Mouse (Mus musculus) ES-CJ7 (cell line): Measurements from ENCODE around the gene Brsk2.
"Not testable (repeated sequence)": the region's sequence is repeated elsewhere in the genome, so short reads cannot be mapped to it uniquely, and the experiment has no call there.

ENCODE experiments used
- DNase-seq: peaks from one replicate; pipeline ENCODE4 v3.0.0; 2011; ENCODE audit warnings: low read depth, low spot score

Brsk2 gene

DNA sequence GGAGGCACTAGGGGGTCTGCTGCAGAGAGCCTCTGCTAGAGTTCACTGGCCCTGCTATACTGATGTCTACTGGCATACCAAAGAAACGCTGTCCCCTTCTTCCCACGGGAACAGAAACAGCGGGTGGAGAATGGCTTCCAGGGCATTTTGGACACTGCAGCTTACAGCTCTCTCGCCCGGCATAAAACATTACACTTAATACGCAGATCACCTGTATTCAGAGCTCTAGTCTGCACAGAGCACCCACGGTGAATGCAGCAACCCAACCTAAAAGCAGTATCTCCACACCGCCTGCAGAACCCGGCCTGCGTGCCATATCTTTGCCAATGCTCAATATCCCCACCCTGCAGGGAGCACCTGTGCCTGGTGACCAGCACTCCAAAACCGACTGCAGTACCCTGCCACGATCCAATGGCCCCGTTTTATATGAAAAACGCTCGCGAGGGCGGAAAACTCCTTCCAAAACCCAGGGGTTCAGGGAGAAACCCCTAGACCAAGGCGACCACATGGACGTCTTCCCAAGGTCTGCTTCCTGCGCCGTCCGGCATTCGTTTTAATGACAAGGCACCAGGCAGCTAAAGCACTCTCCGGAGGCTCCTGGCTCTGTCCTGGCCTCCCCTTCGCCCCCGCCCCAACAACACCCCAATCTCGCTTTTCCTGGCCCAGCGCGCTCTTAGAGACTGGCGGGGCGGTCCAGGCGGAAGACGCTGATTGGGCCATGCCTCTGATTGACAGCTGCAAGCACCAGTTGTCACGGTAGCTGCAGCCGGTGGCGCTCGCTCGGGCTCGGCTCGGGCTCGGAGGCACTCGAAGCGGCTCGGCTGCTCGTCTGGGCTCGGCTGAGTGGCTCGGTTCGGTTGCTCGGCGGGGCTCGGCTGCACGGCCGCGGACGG lies at the start of gene Brsk2:
TSS of gene Brsk2 (plus strand) at position 846 of the 893 bp plus-strand sequence.
- DNase-seq: peak; percentile 90

DNA sequence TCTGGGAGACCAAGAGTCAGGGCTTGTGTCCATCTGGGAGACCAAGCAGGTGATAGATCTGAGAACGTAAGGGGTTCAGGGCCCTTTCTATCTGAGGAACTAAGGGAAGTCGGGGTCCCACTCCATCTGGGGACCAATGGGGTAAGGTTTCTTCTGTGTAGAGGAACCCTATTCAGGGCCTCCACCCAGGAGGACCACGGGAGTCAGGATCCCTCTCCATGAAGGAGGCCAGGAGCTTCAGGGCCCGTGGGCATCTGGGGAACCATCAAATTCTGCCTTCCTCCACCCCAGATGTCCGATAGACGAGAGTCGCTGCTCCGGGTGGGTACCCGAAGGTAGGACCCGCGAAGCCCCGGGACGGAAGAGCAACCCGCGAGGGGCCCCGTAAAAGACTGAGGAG lies 47.7 kb upstream of the Brsk2 start:
- DNase-seq: peak; percentile 5

DNA sequence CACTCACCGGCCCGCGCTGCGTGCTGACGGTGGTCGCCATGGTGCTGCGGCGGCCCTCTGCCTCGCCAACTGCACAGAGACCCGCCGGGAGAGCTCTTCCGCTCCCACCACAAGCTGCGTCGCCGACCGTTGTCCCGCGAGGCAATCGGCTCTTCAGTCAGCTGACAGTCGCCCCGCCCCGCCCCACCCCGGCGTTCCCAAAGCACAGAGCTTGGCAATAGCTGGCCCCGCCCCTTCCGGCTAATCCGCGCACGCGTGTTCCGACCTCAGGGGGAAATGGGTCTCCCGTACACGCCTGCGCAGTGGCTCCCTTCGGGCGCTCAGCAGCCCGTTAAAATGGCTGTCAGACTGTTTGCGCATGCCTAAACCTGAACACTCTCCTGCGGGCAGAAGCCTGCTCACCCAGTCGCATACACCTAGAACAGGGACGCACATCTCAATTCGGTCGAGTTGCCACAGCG lies 47.3 kb upstream of the Brsk2 start:
- peak; percentile 99 for DNase-seq

DNA sequence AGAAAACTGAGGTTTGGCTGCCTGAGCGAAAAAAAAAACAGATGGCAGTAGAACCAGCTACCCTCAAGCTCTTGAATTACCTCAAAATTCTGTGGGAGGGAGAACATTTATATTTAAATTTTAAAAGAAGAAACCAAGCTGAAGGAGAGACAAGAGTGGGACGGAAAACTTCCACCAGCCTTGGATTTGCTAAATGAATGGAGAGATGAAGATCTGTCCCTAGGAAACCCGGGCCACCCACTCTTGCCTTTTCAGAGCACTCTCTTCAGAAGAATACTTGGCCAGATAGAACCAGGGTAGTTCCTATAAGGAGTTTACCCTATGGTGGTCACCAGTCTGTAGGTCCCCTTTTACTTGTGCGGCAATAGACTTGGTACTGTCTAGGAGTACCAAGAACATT lies 46.8 kb upstream of the Brsk2 start:
- peak; percentile 4 for DNase-seq

DNA sequence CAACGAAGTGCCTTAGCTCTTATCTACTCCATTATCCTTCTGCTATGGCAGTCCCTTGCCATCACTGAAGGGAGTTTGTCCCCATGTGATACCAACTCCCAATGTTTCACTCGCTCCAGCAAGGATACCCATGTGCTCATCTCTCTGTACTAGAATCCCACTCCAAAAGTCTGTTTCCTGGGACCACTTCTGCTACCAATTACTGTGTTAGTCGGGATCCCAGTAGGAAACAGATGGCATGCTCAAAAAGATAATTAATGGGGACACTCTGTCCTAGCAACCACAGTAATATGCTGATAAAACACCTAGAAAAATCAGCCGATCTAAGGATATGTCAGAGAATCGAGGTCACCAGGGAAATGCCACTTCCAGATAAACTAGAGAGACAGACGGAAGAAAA lies 41.0 kb upstream of the Brsk2 start:
- DNase-seq: no peak

DNA sequence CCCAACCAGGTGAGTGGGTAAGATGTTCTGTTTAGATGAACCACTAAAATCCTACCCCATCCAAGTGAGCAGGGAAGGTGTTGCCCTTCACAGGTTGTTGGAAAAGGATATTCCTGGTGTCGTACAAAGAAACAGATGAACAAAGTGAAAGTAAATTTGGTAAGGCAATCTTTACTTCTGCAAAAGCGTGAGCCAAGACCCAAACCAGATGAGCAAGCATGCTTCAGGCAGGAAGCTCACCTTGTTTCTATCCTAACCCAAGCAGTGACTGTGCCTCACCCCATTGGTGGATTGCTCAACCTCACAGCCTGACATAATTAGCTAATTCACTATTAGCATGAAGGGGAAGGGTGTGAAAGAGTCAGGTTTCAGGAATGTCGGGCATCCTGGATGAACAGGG lies 38.2 kb upstream of the Brsk2 start:
- DNase-seq: no peak

DNA sequence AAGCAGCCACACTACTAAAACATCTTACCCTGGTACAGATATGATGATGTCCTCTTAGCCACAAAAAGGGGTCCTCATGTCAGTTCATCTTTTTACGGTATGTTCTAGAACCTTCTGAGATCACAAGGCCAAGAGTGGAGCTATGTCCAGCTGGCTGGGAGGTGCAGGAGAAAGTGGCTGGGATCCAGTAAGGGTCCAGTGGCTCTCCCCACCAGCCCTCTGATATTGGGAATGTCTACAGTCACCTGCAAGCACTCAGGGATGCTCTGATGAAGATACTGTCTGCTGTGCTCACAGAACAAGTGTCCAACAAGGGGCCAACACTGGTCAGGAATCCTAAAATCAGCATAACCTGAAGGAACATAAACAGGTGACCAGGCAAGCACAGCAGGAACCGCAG lies 31.1 kb upstream of the Brsk2 start, which contains the start of gene Tollip:
TSS of gene Tollip (minus strand) at position 101 of the 400 bp plus-strand sequence.
- DNase-seq: no peak

DNA sequence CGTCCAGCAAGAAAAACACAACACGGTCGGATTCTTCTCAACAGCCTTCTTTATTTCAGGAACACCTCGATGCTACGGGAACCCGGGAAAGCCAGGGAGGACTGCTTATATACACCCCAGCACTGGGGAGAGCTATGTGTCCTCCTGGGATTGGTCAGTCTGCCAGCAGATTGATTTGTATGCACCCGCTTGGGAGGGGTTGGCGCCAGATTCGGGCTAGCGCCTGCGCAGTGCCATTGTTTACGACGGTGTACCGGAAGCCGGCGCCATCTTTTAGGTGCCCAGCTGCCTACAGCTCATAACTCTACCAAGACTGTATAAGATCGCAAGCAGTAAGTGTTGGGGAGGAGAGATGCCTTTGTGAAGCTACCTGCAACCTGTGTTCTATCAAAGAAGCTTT lies 25.4 kb upstream of the Brsk2 start:
- DNase-seq: not testable (repeated sequence)

DNA sequence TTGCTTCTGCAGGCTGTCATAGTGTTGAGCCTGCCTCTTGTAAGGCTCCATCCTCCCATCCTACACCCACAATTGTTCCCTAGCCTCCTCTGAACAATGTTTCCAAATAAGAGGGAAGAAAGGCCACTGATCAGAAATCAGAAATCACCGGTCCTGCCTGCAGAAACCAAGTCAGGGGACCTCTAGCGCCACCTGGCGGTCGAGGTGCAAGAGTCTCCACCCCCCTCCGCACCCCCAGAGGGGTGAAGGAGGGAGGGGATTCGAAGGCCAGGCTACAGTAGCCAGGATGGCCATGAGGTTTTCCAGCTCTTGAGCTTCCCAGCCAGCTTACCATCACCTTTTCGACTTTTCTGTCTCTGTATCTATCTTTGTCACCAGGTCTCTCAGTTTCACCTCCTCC lies 24.6 kb upstream of the Brsk2 start:
- DNase-seq: peak; percentile 56

DNA sequence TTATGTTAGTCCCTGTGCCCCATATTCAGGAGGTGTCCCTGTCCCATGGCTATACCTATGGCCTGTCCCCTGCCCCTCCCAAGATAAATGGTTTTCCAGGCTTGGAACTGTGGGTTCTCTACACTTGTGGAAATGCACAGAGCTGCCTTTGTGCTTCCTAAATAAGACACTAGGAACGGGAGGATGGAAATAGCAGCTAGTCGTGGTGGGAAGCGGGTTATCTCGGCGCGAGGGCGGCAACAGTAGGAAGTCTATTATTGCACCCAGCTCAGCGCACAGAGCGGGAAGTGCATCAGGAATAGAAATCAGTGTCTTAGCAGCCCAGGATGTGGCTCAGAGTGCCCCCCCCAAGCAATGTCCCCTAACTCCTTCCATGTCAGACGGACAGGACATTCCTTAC lies 20.9 kb upstream of the Brsk2 start:
- no peak for DNase-seq

DNA sequence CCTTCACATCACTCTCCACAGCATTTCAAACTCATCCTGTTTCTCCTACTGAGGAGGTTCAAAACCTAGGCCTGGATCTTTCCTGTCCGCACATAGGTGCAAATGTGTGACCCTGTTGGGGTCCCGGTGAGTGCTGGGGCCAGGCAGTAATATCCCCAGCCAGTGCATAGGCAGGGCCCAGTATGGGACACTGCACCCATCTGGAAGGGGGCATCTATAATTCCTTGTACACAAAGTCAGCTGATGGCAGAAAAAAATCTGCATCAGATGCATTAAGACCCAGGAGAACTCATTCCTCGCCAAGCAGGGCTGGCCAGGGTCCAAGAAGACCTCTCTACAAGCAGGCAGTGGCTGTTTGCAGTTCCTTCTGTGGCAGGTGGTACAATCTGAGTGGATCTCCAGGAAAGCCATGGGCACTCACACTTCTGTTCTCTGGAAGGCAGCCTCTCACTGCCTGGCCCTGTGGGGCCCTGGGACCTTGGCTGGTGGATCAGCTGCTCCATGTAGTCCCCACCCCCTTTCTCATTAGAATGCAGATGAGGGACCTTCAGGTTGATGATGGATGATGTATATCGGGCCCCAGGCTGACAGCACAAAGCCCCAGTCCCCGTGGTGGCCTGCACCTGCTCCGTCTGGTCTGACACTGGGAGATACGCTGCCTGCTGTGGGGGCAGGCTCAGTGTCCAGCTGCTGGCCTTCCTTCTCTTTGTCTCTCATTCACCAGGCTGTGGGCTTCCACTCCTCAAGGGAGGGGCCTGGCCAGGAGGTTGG lies 15.2 kb upstream of the Brsk2 start:
- DNase-seq: no peak

DNA sequence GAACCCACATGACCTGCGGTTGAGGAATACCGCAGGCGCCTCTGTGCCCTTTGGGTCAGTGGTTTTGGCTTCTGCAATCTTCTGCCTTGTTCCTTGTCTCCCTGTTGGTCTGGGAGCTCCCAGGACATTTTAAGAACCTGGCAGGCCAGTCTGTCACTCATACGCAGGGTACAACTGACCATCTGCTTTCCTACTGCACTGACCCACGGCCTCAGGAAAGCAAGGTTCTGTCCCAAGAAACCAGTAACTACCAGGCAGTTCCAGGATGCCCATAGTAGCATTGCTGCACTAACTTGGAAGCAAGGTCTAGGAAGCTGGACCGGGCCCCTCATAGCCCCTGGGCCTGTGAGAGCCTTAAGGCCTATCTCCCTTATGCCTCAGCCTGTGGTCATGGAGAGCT lies 14.6 kb upstream of the Brsk2 start:
- DNase-seq: no peak

DNA sequence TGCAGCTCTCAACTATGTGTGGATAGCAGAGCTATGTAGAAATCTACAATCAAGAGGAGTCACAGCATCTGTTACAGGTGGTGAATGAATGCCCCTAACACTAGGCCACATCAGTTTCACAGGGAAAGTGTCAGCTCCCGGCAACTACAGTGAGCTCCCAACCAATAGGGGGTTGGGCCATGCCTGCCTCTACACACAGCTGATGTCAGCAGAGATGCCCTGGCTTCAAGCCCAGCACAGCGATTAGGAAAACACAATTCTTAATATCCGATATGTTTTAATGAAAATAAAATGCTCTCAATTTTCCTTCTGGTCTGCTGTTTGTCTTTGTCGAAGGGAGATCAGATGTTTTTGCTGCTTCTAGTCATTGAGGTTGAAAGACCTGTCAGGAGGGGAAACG lies 6.1 kb upstream of the Brsk2 start:
- DNase-seq: no peak

DNA sequence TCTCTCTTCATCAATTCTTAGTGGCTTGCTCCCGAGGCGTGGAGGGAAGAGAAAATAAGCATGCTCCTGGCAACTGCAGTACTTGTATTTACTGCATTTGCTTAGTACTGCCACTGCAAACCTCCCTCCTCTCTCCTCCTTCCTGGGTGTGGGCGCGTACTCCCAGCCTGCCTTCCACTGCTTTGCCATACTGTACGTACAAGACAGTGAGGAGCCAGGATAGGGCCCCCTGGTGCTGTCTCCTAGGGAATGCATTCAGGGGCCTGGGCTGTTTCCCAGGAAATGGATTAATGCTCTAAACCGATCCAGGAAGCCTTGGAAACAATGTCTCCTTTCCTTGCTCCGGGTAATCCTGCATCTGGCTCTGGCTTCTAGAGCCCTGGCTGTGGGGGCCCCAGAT lies 3.6 kb upstream of the Brsk2 start:
- peak; percentile 53 for DNase-seq

DNA sequence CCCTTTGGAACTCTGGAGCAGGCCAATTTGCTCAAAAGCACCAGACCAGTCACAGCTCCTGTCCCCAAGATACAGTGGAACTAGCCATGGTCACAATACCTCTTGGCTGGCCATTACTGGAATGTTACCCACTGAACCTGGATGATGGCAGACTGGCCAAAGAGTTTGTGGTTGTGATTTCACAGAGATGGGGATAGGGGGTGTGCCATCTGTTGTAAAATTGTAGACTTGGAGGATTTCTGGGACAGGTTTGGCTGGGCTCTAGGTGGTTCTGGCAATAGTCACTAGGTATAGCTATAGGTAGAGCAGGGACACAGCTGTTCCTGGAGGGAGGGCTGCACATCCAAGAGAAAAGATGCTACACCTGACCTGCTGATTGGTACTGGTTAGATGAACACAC lies 2.0 kb upstream of the Brsk2 start:
- no peak for DNase-seq

DNA sequence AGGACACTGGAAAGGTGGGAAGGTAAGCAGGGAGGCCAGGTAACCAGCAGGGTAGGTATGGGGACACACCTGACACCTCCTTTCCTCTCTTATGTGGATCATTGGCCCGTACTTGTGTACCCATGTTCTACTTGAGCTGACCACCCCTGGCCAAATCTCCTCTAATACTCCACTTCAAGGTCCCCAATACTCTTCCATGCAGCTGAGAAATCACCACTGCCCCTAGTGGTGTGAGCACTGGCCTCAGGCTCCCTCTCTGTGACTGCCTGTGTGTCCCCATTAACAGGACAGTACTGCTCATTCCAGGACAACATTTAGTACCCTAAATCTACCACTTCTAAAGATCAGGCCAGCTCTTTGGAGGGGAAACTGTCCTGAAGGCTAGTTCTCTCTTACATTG lies 1.5 kb upstream of the Brsk2 start:
- DNase-seq: peak; percentile 9

DNA sequence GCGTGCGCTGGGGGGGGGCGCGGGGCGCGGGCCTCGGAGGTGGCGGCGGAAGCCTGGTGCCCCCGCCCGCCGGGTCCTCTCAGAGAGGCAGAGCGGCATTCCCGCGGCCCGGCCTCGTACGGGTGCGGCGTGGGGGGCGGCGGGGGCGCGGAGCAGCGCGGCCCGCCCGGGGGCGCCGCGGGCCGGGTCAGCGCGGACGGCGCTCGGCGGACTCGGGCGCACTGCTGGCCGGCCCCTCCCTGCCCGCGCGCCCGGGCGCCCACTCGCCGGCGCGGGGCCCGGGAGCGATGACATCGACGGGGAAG lies 200 bp downstream of the Brsk2 start:
- DNase-seq: no peak

DNA sequence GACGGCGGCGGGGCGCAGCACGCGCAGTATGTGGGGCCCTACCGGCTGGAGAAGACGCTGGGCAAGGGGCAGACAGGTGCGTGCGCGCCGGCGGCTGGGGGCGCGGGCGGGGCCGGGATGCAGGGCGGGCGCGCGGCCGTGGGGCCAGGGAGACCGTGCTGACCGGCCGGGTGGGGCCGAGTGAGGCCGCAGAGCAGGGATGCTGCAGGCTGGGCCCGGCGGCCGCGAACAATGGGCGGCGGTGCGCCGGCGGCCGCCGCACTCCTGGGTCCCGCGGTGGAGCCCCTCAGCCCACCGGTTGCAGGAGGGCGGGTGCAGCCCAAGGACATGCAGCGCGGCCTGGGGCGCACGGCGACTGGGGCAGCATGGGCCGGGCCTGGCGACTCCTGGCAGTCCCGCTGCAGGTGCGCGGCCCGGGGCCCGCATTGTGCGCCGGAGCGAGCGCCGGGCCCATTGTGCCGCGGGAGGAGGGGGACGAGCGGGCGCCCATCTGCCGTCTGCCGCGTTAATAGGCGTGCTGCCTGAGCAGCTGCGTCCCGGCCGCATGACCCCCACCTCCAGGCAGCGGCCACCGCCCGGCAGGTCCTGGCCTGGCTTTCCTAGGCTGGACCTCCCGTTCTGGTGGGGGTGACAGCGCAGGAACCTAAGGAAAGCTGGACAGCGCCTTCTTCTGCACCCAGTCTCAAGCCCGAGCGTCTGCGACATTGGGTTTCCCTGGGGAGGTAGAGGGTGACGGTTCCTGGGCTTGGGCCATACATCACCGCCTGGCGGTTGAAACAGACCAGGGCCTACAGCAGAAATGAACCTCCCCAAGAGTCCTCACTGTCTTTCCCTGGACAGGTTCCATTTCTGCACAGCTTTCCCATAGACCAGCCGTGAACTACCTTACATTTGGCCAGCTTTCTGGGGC lies 808 bp downstream of the Brsk2 start:
- DNase-seq: peak; percentile 42

DNA sequence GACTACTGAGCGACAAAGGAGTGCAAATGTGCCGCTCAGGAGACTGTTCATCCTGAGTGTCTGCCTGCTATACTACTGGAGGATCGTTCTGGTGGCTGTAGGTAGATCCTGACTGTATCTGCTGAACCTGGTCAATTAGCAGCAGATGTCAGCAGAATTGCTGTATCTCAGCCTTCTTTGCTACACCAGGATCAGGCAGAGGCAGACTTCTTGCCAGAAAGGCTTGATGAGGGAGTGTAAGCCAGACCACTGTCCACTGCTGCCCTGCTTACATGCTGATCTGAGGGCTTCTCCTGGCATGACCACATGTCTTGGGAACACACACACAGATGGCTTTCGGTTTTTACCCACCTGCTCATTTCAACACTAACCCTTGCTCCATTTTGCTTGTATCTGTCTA lies 2.3 kb downstream of the Brsk2 start:
- no peak for DNase-seq

DNA sequence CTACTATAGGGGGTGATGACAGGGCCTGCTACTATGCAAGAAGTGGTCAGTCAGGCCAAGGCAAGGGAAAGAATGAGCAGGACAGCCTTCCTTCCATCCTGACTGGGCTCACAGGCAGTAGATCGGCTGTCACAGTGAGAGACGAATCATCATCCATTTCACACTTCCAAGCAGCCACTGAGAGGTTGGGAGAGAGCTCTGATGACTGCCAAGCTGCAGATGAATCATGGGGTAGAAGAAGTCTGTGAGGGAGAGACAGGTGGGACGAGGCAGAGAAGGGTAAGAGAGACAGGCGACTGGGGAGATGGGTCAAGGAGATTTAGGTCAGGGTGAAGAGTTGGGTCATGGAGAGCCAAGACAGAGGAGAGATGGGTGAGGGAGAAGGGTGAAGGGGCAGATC lies 3.4 kb downstream of the Brsk2 start:
- no peak for DNase-seq

DNA sequence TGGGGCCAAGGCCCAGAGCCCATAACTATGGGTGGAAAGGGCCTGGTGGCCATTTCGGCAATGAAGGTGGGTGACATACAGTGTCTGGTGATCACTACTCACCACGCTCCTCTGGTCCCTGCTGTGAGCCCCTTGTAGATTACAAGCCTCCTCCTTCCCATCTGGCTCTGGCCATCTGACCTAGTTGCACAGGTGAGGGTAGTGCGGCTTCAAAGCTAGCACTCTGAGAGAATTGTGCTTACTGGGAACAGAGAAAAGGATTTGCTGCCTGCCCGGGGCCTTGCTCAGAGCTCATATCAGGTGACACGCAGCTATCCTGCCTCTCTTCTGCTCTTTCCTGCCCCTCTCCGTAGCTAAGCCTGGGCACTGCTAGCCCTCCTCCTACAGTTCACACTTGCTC lies 4.1 kb downstream of the Brsk2 start:
- no peak for DNase-seq
